Mouse (Mus musculus) C2C12 (cell line): ENCODE measurements around the gene Fam114a2.

Source experiments
- CEBPB ChIP-seq: IDR thresholded peaks from one replicate; pipeline ENCODE4 v1.6.1; 2011; ENCODE audit warnings: low read depth, mild to moderate bottlenecking, control low read depth, moderate library complexity
- CTCF ChIP-seq: IDR thresholded peaks from one replicate; pipeline ENCODE4 v1.5.1; 2011; ENCODE audit not compliant: control insufficient read depth, insufficient read depth, insufficient read length
- FOSL1 ChIP-seq: IDR thresholded peaks from one replicate; pipeline ENCODE4 v1.8.0; 2011; ENCODE audit warnings: mild to moderate bottlenecking, low read length; ENCODE audit not compliant: poor library complexity, insufficient read depth, severe bottlenecking
- MYOD1 ChIP-seq: IDR thresholded peaks from one replicate; pipeline ENCODE4 v1.6.1; 2011; ENCODE audit warnings: low read depth; ENCODE audit not compliant: control insufficient read depth, insufficient read length
- MYOG ChIP-seq: IDR thresholded peaks from one replicate; pipeline ENCODE4 v1.6.1; 2011; ENCODE audit not compliant: control insufficient read depth, insufficient read length; ENCODE audit errors: extremely low read depth
- USF1 ChIP-seq: IDR thresholded peaks from one replicate; pipeline ENCODE4 v1.6.1; 2011; ENCODE audit warnings: low read depth, mild to moderate bottlenecking, control low read depth, moderate library complexity

GRCm38 (mm10) chr11:57518751-57519148, 333 bp upstream of the Fam114a2 start:
- TF ChIP-seq CEBPB (no peak), CTCF (no peak), MYOG (no peak), MYOD1 (no peak), FOSL1 (no peak), USF1 (no peak)
